Mouse (Mus musculus) liver, embryonic 15.5 days (tissue): ENCODE results near the gene St6gal1. TPM values are rescaled to one million over a fixed set of nuclear protein-coding genes. Genes with fewer than 3 reads are reported as not detected.

ENCODE experiments used
- ATAC-seq: fragments of 200-750 bp; cut with Nextera tagmentation; 2 replicates; pipeline ENCODE4 v1.8.0; 2017; ENCODE audit warnings: moderate number of reproducible peaks, mild to moderate bottlenecking, moderate library complexity; ENCODE audit not compliant: insufficient read depth
- H3K27ac ChIP-seq: fragments of 300-500 bp; sonication (generic); replicated peaks from 2 replicates; pipeline ENCODE4 v1.5.1; 2015; ENCODE audit warnings: mild to moderate bottlenecking, inconsistent platforms
- H3K27me3 ChIP-seq: fragments of 300-500 bp; sonication (generic); 2 replicates; pipeline ENCODE4 v1.6.1; 2015; ENCODE audit warnings: mild to moderate bottlenecking, inconsistent platforms
- H3K36me3 ChIP-seq: fragments of 300-500 bp; sonication (generic); replicated peaks from 2 replicates; pipeline ENCODE4 v1.6.1; 2015; ENCODE audit warnings: moderate library complexity, mild to moderate bottlenecking, inconsistent platforms
- H3K4me1 ChIP-seq: fragments of 300-500 bp; sonication (generic); replicated peaks from 2 replicates; pipeline ENCODE4 v1.6.1; 2015; ENCODE audit warnings: inconsistent platforms
- H3K4me2 ChIP-seq: fragments of 300-500 bp; sonication (generic); 2 replicates; pipeline ENCODE4 v1.6.1; 2015; ENCODE audit warnings: moderate library complexity, mild to moderate bottlenecking, inconsistent platforms
- H3K4me3 ChIP-seq: fragments of 300-500 bp; sonication (generic); replicated peaks from 2 replicates; pipeline ENCODE4 v1.5.1; 2015; ENCODE audit warnings: mild to moderate bottlenecking, inconsistent platforms
- H3K9ac ChIP-seq: fragments of 300-500 bp; sonication (generic); 2 replicates; pipeline ENCODE4 v1.6.1; 2015; ENCODE audit warnings: moderate library complexity, mild to moderate bottlenecking, inconsistent platforms
- H3K9me3 ChIP-seq: fragments of 300-500 bp; sonication (generic); replicated peaks from 2 replicates; pipeline ENCODE4 v1.6.1; 2016; ENCODE audit warnings: inconsistent platforms
- WGBS: fragments of 180-500 bp; shearing (Covaris S2); methylation state at CpG from one replicate; pipeline ENCODE4 v1.1.7; 2015; ENCODE audit warnings: mixed read lengths; ENCODE audit not compliant: insufficient replicate concordance; 5-methylcytosine and 5-hydroxymethylcytosine counted together
- polyA plus RNA-seq: library from polyadenylated mRNA; unstranded; fragments of >200 nt; fragmentation: Nextera tagmentation; extraction: Ambion mirVana; gene quantifications from 2 replicates; pipeline ENCODE4 v1.2.1, GENCODE M21; 2015

St6gal1 gene
- polyA plus RNA-seq, 1 experiment from 2014 or later, result 12.9 TPM

- Histone ChIP-seq H3K27ac (0 out of 2 replicates have a peak overlapping the region, but pooled peaks have one; percentile 45), H3K4me1 (0 out of 2 replicates have a peak, but pooled peaks cover 2% of the 10 kb centered on the region), H3K36me3 (no peaks in the 10 kb centered on the region), H3K27me3 (no peaks in the 10 kb centered on the region), H3K4me3 (peak overlapping the region; percentile 39), H3K9me3 (no peaks in the 10 kb centered on the region), H3K4me2 (peak overlapping the region; percentile 38), H3K9ac (no peak overlapping the region)
- ATAC-seq, result 0 out of 2 replicates have a peak, but pooled peaks have one; percentile 33
- 48% methylated on average over 9 of the region's 9 CpGs for WGBS
Measured at GRCm38 (mm10) chr16:23290171-23290570, 65.6 kb downstream of the St6gal1 start.

DNA sequence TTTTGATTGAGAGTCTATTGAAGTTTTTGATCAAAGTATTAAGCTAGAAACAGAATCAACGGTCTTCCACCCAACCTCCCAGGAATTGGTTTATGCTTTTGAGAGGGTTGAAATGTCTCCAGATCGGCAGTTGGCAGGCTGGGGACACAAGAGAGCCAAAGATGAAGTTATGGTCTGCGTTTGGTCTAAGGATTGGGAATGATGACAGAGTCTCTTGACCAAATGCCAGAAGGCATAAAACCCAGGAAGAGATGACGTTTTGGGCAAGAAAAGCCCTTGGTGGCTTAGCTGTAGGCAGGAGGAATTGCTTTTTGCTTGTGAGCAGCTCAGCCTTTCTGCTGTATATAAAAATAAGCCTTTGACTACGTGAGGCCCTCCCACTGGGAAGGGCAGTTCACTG, 67.0 kb downstream of the St6gal1 start:
- 57% methylated on average over 5 of the region's 5 CpGs for WGBS
- H3K4me1 ChIP-seq, result 0 out of 2 replicates have a peak, but pooled peaks cover 2% of the 10 kb centered on the region
- peak overlapping the region; percentile 12; the same call in 1 of the 2 replicates for H3K9ac ChIP-seq
- 0 out of 2 replicates have a peak overlapping the region, but pooled peaks have one; percentile 10 for H3K27ac ChIP-seq
- H3K9me3 ChIP-seq, result no peaks in the 10 kb centered on the region
- ATAC-seq, result no peak
- H3K36me3 ChIP-seq, result no peaks in the 10 kb centered on the region
- peak overlapping the region; percentile 39 for H3K4me3 ChIP-seq
- no peaks in the 10 kb centered on the region for H3K27me3 ChIP-seq
- H3K4me2 ChIP-seq, result peak overlapping the region; percentile 36

DNA sequence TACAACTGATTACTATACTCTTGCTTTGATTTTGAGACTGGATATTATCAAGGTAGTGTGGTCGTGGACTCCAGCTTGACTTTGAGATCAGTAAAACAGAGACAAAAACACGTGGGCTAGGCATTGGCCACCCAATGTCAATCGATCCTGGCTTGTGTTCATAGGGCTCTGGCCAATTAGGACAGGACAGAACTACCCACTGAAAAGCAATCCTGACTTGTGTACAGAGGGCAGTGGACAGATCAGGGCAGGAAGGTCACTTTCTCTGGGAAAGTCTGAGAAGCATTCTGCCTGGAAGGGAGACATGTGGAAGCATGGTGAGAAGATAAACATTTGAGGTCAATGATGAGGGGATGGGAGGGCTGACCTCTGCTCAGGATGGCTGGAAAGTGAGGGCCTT, 69.7 kb downstream of the St6gal1 start:
- no peak overlapping the region for H3K4me2 ChIP-seq
- no peaks in the 10 kb centered on the region for H3K4me1 ChIP-seq
- no peaks in the 10 kb centered on the region for H3K27me3 ChIP-seq
- H3K9ac ChIP-seq, result no peak overlapping the region
- ATAC-seq, result peak; percentile 89
- H3K9me3 ChIP-seq, result no peaks in the 10 kb centered on the region
- H3K36me3 ChIP-seq, result no peaks in the 10 kb centered on the region
- WGBS, result 47% methylated on average over 3 of the region's 3 CpGs
- H3K27ac ChIP-seq, result peak overlapping the region; percentile 68; the same call in 1 of the 2 replicates
- H3K4me3 ChIP-seq, result no peak overlapping the region

- WGBS, result 60% methylated on average over 6 of the region's 6 CpGs
- no peak overlapping the region for H3K9ac ChIP-seq
- H3K36me3 ChIP-seq, result no peaks in the 10 kb centered on the region
- H3K27me3 ChIP-seq, result no peaks in the 10 kb centered on the region
- H3K4me1 ChIP-seq, result 0 out of 2 replicates have a peak, but pooled peaks cover 2% of the 10 kb centered on the region
- no peaks in the 10 kb centered on the region for H3K9me3 ChIP-seq
- H3K4me2 ChIP-seq, result no peak overlapping the region
- H3K27ac ChIP-seq, result peak overlapping the region; percentile 68; the same call in 1 of the 2 replicates
- peak; percentile 9; the same call in 1 of the 2 replicates for ATAC-seq
- H3K4me3 ChIP-seq, result no peak overlapping the region
Measured at GRCm38 (mm10) chr16:23294747-23295146, 70.2 kb downstream of the St6gal1 start.

- Histone ChIP-seq H3K9ac (no peak overlapping the region), H3K4me1 (0 out of 2 replicates have a peak, but pooled peaks cover 5% of the 10 kb centered on the region), H3K27me3 (no peaks in the 10 kb centered on the region), H3K4me3 (no peak overlapping the region), H3K4me2 (no peak overlapping the region), H3K27ac (no peak overlapping the region), H3K9me3 (no peaks in the 10 kb centered on the region), H3K36me3 (no peaks in the 10 kb centered on the region)
- WGBS, result 63% methylated on average over 5 of the region's 5 CpGs
- no peak for ATAC-seq
Measured at GRCm38 (mm10) chr16:23295720-23296119, 71.2 kb downstream of the St6gal1 start.

DNA sequence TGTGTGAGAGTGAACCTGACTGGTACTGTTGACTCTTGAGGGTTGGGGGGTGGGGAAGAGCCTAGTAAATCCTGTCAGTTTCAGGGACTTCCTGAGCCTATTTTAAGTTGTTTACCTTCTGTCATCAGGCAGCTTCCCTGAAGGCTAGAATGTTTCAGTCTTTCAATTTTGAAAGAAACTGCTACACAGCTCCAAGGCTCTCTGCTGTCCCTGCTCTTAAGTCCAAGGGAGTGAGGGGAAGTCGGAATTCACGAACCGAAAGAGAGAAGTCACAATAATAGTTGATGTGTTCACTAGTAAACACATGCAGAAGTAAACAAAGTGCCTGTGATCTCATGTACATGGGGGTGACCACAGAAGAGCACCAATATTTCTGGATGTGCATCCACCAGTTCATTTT, 72.2 kb downstream of the St6gal1 start:
- WGBS, result 66% methylated on average over 3 of the region's 3 CpGs
- Histone ChIP-seq H3K27ac (no peak overlapping the region), H3K9ac (no peak overlapping the region), H3K4me1 (0 out of 2 replicates have a peak, but pooled peaks cover 5% of the 10 kb centered on the region), H3K4me3 (no peak overlapping the region), H3K36me3 (no peaks in the 10 kb centered on the region), H3K4me2 (no peak overlapping the region), H3K27me3 (no peaks in the 10 kb centered on the region), H3K9me3 (no peaks in the 10 kb centered on the region)
- ATAC-seq, result no peak

- H3K9me3 ChIP-seq, result no peaks in the 10 kb centered on the region
- ATAC-seq, result no peak
- 68% methylated on average over 3 of the region's 3 CpGs for WGBS
Measured at GRCm38 (mm10) chr16:23298441-23298840, 73.9 kb downstream of the St6gal1 start.

GRCm38 (mm10) chr16:23298911-23299310, 74.4 kb downstream of the St6gal1 start:
- Histone ChIP-seq H3K9ac (no peak overlapping the region), H3K27me3 (no peaks in the 10 kb centered on the region), H3K4me2 (no peak overlapping the region), H3K4me3 (no peak overlapping the region), H3K36me3 (no peaks in the 10 kb centered on the region), H3K9me3 (no peaks in the 10 kb centered on the region), H3K4me1 (0 out of 2 replicates have a peak, but pooled peaks cover 5% of the 10 kb centered on the region), H3K27ac (no peak overlapping the region)
- WGBS, result 76% methylated on average over 3 of the region's 3 CpGs
- ATAC-seq, result no peak

More at GRCm38 (mm10) chr16:23298441-23298840, 73.9 kb downstream of the St6gal1 start:
- H3K4me3 ChIP-seq, result no peak overlapping the region
- H3K4me1 ChIP-seq, result 0 out of 2 replicates have a peak, but pooled peaks cover 5% of the 10 kb centered on the region
- H3K27me3 ChIP-seq, result no peaks in the 10 kb centered on the region
- no peak overlapping the region for H3K9ac ChIP-seq
- H3K27ac ChIP-seq, result no peak overlapping the region
- no peaks in the 10 kb centered on the region for H3K36me3 ChIP-seq
- no peak overlapping the region for H3K4me2 ChIP-seq

- WGBS, result 52% methylated on average over 7 of the region's 7 CpGs
- no peak overlapping the region for H3K4me2 ChIP-seq
- no peaks in the 10 kb centered on the region for H3K9me3 ChIP-seq
- H3K4me3 ChIP-seq, result no peak overlapping the region
- no peak overlapping the region for H3K27ac ChIP-seq
- no peak for ATAC-seq
- H3K4me1 ChIP-seq, result 0 out of 2 replicates have a peak, but pooled peaks cover 5% of the 10 kb centered on the region
- H3K36me3 ChIP-seq, result no peaks in the 10 kb centered on the region
- H3K9ac ChIP-seq, result no peak overlapping the region
- H3K27me3 ChIP-seq, result no peaks in the 10 kb centered on the region
Measured at GRCm38 (mm10) chr16:23299904-23300740, 75.6 kb downstream of the St6gal1 start.

GRCm38 (mm10) chr16:23301762-23302161, 77.2 kb downstream of the St6gal1 start:
- no peaks in the 10 kb centered on the region for H3K27me3 ChIP-seq
- WGBS, result 59% methylated on average over 7 of the region's 7 CpGs
- no peak overlapping the region for H3K9ac ChIP-seq
- no peak overlapping the region for H3K4me2 ChIP-seq
- H3K36me3 ChIP-seq, result no peaks in the 10 kb centered on the region
- H3K27ac ChIP-seq, result no peak overlapping the region
- H3K4me3 ChIP-seq, result no peak overlapping the region
- no peak for ATAC-seq
- H3K9me3 ChIP-seq, result no peaks in the 10 kb centered on the region
- 0 out of 2 replicates have a peak, but pooled peaks cover 5% of the 10 kb centered on the region for H3K4me1 ChIP-seq

DNA sequence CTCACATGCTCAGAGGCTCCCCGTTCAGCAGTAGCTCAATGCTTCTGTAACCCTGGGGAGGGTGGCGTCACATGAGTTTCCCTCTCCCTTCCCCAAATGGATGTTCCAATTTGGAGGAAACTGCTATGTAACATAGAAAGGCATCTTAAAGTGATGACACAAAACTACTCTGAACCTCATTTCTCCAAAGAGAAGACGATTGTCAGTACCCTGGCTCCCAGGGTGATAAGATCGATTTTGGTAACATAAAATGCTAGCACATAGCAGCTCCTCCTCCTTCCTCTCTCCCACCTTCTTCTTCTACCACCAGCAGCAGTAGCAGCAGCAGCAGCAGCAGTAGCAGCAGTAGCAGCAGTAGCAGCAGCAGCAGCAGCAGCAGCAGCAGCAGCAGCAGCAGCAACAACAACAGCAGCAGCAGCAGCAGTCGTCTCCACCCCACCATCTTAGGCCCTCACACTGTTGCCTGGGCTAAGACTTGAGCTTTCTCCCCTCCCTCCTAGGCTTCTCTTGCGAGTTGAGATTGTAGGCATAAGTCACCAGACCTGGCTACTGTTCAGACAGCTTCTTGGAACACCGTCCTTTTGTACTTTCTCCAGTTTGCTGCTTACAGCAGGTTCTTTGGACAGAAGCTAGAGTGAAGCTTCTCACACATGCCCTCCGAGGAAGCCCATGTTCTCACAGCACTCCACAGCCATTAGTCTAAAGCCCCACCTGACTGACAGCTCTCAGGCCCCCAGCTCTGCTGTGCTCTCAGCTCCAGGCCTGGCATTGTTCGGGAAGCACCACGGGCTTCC, 81.5 kb downstream of the St6gal1 start:
- H3K9ac ChIP-seq, result no peak overlapping the region
- H3K27me3 ChIP-seq, result no peaks in the 10 kb centered on the region
- no peak overlapping the region for H3K4me2 ChIP-seq
- WGBS, result 38% methylated on average over 10 of the region's 10 CpGs
- H3K27ac ChIP-seq, result no peak overlapping the region
- no peaks in the 10 kb centered on the region for H3K36me3 ChIP-seq
- no peaks in the 10 kb centered on the region for H3K9me3 ChIP-seq
- ATAC-seq, result no peak
- no peak overlapping the region for H3K4me3 ChIP-seq
- no peaks in the 10 kb centered on the region for H3K4me1 ChIP-seq
